Comparison of ENCODE assay signal across 12 mouse cellular contexts in genomic region chr10:8353534-8353933, GRCm38 (mm10).
"Had no signal": no experiment of that assay in that cellular context is flagged by ENCODE, and none has a peak within 500 bp of the region (broad histone marks: within the 10 kb centered on the region; RNA-seq: fewer than 3 reads in every experiment).

No protein-coding gene starts in this region.

- H3K9me3 ChIP-seq: liver, embryonic 13.5 days had no signal

- H3K9ac ChIP-seq: liver, embryonic 13.5 days had no signal

- H3K4me1 ChIP-seq: liver, embryonic 13.5 days had no signal

- H3K27ac ChIP-seq: kidney, postnatal 0 days; left cerebral cortex, adult 2 months; liver, embryonic 13.5 days had no signal

- DNase-seq: kidney, adult 2 months; kidney, postnatal 25 days; layer of hippocampus, postnatal 36 days; liver, embryonic 13.5 days; lung, adult 2 months; lung, postnatal 36 days; midbrain, embryonic 14.5 days; thymus, adult 18-20 months; thymus, postnatal 36 days had no signal

- H3K4me2 ChIP-seq: liver, embryonic 13.5 days; midbrain, embryonic 11.5 days had no signal

- H3K36me3 ChIP-seq: liver, embryonic 13.5 days had no signal

- H3K27me3 ChIP-seq: liver, embryonic 13.5 days had no signal

- H3K4me3 ChIP-seq: left cerebral cortex, adult 2 months; liver, embryonic 13.5 days had no signal
